Mouse (Mus musculus): ENCODE results near the gene Smap2. TPM values are rescaled to one million over a fixed set of nuclear protein-coding genes. Genes with fewer than 3 reads are reported as not detected.
"Not testable (repeated sequence)": the region's sequence is repeated elsewhere in the genome, so short reads cannot be mapped to it uniquely, and the experiment has no call there.

Gene Smap2
- polyA plus RNA-seq (2014; fragmentation: Nextera tagmentation; extraction: Ambion mirVana): 38.8 and 42.3 TPM in 2 replicates

- ATAC-seq (replicated peaks; ENCODE audit: low FRiP score) (peak; percentile 90), DNase-seq (ENCODE audit: low spot score) (peak; percentile 99)
- Histone ChIP-seq H3K27me3 (replicated peaks; ENCODE audit: control insufficient read depth, insufficient read depth, low read length) (no peaks in the 10 kb centered on the region), H3K4me1 (replicated peaks; ENCODE audit: control insufficient read depth, insufficient read depth, low read length) (peaks cover 32% of the 10 kb centered on the region), H3K4me3 (ENCODE audit: low read depth, low read length) (peak within 1 kb of the TSS; percentile 98), H3K27ac (ENCODE audit: low read depth, low read length) (peak within 1 kb of the TSS; percentile 81), H3K36me3 (ENCODE audit: control insufficient read depth, insufficient read depth, low read length) (no peaks in the 10 kb centered on the region), H3K4me2 (peak within 1 kb of the TSS; percentile 75), H3K9me3 (ENCODE audit: control insufficient read depth, low read length) (no peaks in the 10 kb centered on the region), H3K9ac (ENCODE audit: low read depth, low read length) (peak within 1 kb of the TSS; percentile 95)
- 1% methylated on average over 35 of the region's 48 CpGs for WGBS
Measured at GRCm38 (mm10) chr4:121016928-121017657, at the start of gene Smap2. Smap2 (minus strand) TSS chr4:121017247.

DNA sequence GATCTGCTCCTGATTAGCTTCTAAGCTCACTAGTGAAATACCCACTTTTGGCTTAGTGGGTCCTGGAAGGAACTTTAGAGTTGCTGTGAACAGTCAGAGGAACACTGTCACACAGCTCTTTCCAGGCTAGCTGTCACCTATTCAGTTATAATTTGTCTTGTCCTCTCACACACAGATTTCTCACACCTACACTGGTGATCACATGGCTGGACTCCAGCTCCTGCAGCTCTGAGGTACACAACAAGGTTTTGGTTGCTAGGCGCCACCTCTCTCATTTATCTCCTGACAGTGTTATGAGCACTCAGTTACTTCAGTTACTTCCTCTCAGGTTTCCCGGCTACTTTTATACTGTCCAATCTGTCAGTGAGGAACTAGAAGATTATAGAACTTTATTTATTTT is 48.3 kb upstream of the Smap2 start:
- Histone ChIP-seq H3K9ac (ENCODE audit: low read depth, low read length) (no peak overlapping the region), H3K27ac (ENCODE audit: low read depth, low read length) (no peak overlapping the region), H3K4me1 (replicated peaks; ENCODE audit: control insufficient read depth, insufficient read depth, low read length) (no peaks in the 10 kb centered on the region), H3K27me3 (replicated peaks; ENCODE audit: control insufficient read depth, insufficient read depth, low read length) (no peaks in the 10 kb centered on the region), H3K9me3 (ENCODE audit: control insufficient read depth, low read length) (no peaks in the 10 kb centered on the region), H3K4me3 (ENCODE audit: low read depth, low read length) (no peak overlapping the region), H3K4me2 (no peak overlapping the region), H3K36me3 (ENCODE audit: control insufficient read depth, insufficient read depth, low read length) (peaks cover 4% of the 10 kb centered on the region; the same call in 1 of the 2 replicates)
- WGBS: 82% methylated on average over 2 of the region's 2 CpGs
- ATAC-seq (replicated peaks; ENCODE audit: low FRiP score) (no peak), DNase-seq (ENCODE audit: low spot score) (no peak)

DNA sequence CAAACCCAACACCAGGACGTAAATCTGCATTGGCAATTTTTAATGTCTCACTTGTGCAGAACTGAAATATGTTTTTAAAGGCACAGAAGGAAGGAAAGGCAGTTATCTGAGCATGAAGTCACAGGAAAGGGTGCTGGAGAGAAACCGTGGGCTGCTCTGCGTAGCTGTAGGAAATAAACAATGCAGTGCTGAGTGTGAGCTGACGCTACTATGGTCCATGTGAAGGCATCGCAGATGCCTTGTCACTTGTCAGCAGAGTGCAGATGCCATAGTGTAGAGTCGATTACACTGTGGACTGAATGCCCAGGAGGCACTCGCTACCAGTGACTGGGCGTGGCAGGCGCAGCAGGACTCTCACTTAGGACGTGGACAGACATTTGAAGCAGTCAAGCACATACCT is 42.2 kb upstream of the Smap2 start:
- H3K36me3 ChIP-seq (ENCODE audit: control insufficient read depth, insufficient read depth, low read length); H3K4me3 ChIP-seq (ENCODE audit: low read depth, low read length); DNase-seq (ENCODE audit: low spot score); H3K27ac ChIP-seq (ENCODE audit: low read depth, low read length); H3K9ac ChIP-seq (ENCODE audit: low read depth, low read length); H3K4me2 ChIP-seq; H3K4me1 ChIP-seq (replicated peaks; ENCODE audit: control insufficient read depth, insufficient read depth, low read length); H3K27me3 ChIP-seq (replicated peaks; ENCODE audit: control insufficient read depth, insufficient read depth, low read length); H3K9me3 ChIP-seq (ENCODE audit: control insufficient read depth, low read length); ATAC-seq (replicated peaks; ENCODE audit: low FRiP score): not testable (repeated sequence)
- WGBS: 93% methylated on average over 9 of the region's 10 CpGs

DNA sequence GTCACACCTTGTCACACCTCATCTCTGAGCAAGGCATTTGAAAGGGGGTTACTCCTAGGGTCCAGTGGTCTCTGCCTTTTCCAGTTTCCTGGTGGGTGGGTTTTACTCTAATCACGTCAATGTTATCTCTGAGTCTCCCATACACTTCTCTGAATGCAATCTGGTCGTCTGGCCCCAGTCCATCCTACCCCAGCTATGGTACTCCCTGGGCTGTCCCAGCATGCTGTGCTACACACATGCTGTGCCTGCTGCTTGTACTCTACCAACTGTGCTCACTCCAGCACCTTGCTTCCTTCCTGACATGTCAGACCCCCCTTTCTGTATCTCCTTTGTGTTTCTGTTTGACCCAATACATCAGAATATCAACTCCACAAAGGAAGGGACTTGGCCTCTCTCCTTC is 40.0 kb upstream of the Smap2 start:
- Histone ChIP-seq H3K27ac (ENCODE audit: low read depth, low read length) (no peak overlapping the region), H3K9me3 (ENCODE audit: control insufficient read depth, low read length) (no peaks in the 10 kb centered on the region), H3K9ac (ENCODE audit: low read depth, low read length) (no peak overlapping the region), H3K4me1 (replicated peaks; ENCODE audit: control insufficient read depth, insufficient read depth, low read length) (no peaks in the 10 kb centered on the region; the same call in 1 of the 2 replicates), H3K4me3 (ENCODE audit: low read depth, low read length) (no peak overlapping the region), H3K36me3 (ENCODE audit: control insufficient read depth, insufficient read depth, low read length) (0 out of 2 replicates have a peak, but pooled peaks cover 2% of the 10 kb centered on the region), H3K4me2 (no peak overlapping the region), H3K27me3 (replicated peaks; ENCODE audit: control insufficient read depth, insufficient read depth, low read length) (peaks cover 23% of the 10 kb centered on the region)
- 40% methylated on average over 2 of the region's 2 CpGs for WGBS
- DNase-seq (ENCODE audit: low spot score) (no peak), ATAC-seq (replicated peaks; ENCODE audit: low FRiP score) (no peak)

DNA sequence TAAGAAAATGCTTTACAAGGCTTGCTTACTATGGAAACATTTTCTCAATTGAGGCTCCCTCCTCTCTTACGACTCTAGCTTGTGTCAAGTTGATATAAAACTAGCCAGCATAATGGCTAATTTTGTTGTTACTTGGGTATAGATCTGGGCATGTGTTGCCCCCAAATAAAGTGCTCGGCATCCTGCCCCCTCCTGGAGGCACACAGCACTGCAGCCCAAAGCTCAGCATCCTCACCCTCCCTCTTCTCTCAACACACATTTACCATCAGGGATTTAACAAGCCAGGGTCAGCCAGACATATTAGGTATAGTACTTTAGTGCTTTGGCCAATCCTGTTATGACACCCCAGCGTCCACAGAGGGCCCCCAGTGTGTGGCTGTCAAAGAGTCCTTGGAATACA is 39.3 kb upstream of the Smap2 start:
- peaks cover 23% of the 10 kb centered on the region for H3K27me3 ChIP-seq (replicated peaks; ENCODE audit: control insufficient read depth, insufficient read depth, low read length)
- ATAC-seq (replicated peaks; ENCODE audit: low FRiP score): 0 out of 2 replicates have a peak, but pooled peaks have one; percentile 5
- 46% methylated on average over 3 of the region's 3 CpGs for WGBS

DNA sequence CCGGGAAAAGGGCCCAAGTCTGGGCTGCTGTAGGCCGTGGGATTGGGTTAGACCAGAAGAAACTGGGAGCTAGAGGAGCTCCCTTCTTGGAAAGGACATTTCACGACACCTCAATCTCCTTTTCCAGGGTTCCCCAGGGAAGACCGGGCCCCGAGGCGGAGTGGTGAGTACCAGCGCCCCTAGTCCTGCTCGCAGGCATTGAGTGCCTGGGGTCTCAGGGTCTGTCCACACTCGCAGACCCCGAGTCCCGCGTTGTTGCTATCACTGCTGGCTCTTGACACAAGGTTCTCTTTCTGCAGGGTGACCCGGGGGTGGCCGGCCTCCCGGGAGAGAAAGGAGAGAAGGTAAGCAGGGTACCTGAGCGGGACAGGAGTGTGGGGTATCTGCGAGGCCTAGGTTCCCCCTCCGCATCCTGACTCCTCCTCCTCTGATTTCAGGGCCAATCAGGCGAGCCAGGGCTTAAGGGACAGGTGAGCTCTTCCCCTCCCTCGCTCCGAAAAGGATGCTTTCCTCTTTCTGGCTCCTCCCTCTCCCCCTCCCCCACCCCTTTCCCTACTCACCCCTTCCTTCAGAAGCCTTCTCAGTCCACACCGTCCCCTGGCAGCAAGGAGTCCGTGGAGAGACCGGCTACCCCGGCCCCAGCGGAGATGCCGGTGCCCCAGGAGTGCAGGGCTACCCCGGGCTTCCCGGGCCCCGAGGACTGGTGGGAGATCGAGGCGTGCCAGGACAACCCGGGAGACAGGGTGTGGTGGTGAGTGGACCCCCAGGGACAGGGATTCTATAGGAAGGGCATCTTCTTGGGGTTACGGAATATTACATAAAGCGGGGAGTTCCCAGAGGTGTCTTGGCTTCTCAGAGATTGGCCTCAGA is 35.6 kb upstream of the Smap2 start:
- DNase-seq (ENCODE audit: low spot score): no peak
- no peak overlapping the region for H3K27ac ChIP-seq (ENCODE audit: low read depth, low read length)
- no peak for ATAC-seq (replicated peaks; ENCODE audit: low FRiP score)
- WGBS: 10% methylated on average over 35 of the region's 35 CpGs
- H3K36me3 ChIP-seq (ENCODE audit: control insufficient read depth, insufficient read depth, low read length): no peaks in the 10 kb centered on the region
- H3K4me3 ChIP-seq (ENCODE audit: low read depth, low read length): no peak overlapping the region
- peaks cover 23% of the 10 kb centered on the region for H3K27me3 ChIP-seq (replicated peaks; ENCODE audit: control insufficient read depth, insufficient read depth, low read length)
- H3K4me2 ChIP-seq: no peak overlapping the region; the same call in 1 of the 2 replicates
- H3K9ac ChIP-seq (ENCODE audit: low read depth, low read length): no peak overlapping the region
- H3K9me3 ChIP-seq (ENCODE audit: control insufficient read depth, low read length): no peaks in the 10 kb centered on the region
- H3K4me1 ChIP-seq (replicated peaks; ENCODE audit: control insufficient read depth, insufficient read depth, low read length): no peaks in the 10 kb centered on the region; the same call in 1 of the 2 replicates

More for the DNA sequence above, 39.3 kb upstream of the Smap2 start:
- no peaks in the 10 kb centered on the region for H3K9me3 ChIP-seq (ENCODE audit: control insufficient read depth, low read length)
- H3K27ac ChIP-seq (ENCODE audit: low read depth, low read length): no peak overlapping the region
- no peak overlapping the region for H3K9ac ChIP-seq (ENCODE audit: low read depth, low read length)
- no peak overlapping the region for H3K4me3 ChIP-seq (ENCODE audit: low read depth, low read length)
- no peaks in the 10 kb centered on the region; the same call in 1 of the 2 replicates for H3K4me1 ChIP-seq (replicated peaks; ENCODE audit: control insufficient read depth, insufficient read depth, low read length)
- no peak overlapping the region for H3K4me2 ChIP-seq
- DNase-seq (ENCODE audit: low spot score): no peak
- H3K36me3 ChIP-seq (ENCODE audit: control insufficient read depth, insufficient read depth, low read length): 0 out of 2 replicates have a peak, but pooled peaks cover 2% of the 10 kb centered on the region

GRCm38 (mm10) chr4:121051863-121052262 is 34.8 kb upstream of the Smap2 start:
- H3K4me2 ChIP-seq: no peak overlapping the region

DNA sequence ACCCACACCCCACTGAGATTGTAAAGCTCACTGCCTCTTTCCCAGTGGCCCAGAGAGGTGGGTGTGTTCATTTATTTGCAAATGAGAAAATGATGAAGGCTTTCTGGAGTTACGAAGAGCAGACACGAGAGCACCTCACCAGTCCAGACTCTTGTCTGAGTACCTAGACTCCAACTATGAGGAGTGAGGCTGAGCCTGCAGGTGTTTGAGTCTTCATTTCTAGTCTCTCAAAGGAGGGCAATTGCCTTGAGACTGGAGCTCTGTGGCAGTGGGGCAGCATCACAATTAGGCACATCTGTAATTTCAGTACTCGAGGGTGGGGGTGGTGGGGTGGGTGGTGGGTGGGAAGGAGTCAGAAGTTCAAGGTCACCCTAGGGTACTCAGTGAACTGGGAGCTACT is 25.9 kb upstream of the Smap2 start:
- Histone ChIP-seq H3K9ac (ENCODE audit: low read depth, low read length) (no peak overlapping the region), H3K36me3 (ENCODE audit: control insufficient read depth, insufficient read depth, low read length) (no peaks in the 10 kb centered on the region), H3K27me3 (replicated peaks; ENCODE audit: control insufficient read depth, insufficient read depth, low read length) (peaks cover 30% of the 10 kb centered on the region), H3K4me3 (ENCODE audit: low read depth, low read length) (no peak overlapping the region), H3K4me1 (replicated peaks; ENCODE audit: control insufficient read depth, insufficient read depth, low read length) (0 out of 2 replicates have a peak, but pooled peaks cover 3% of the 10 kb centered on the region), H3K27ac (ENCODE audit: low read depth, low read length) (no peak overlapping the region), H3K4me2 (no peak overlapping the region), H3K9me3 (ENCODE audit: control insufficient read depth, low read length) (no peaks in the 10 kb centered on the region)
- 70% methylated on average over 3 of the region's 3 CpGs for WGBS
- ATAC-seq (replicated peaks; ENCODE audit: low FRiP score) (no peak), DNase-seq (ENCODE audit: low spot score) (no peak)

More at GRCm38 (mm10) chr4:121051863-121052262, 34.8 kb upstream of the Smap2 start:
- H3K27ac ChIP-seq (ENCODE audit: low read depth, low read length): no peak overlapping the region
- no peaks in the 10 kb centered on the region; the same call in 1 of the 2 replicates for H3K4me1 ChIP-seq (replicated peaks; ENCODE audit: control insufficient read depth, insufficient read depth, low read length)
- 34% methylated on average over 4 of the region's 4 CpGs for WGBS
- ATAC-seq (replicated peaks; ENCODE audit: low FRiP score) (no peak), DNase-seq (ENCODE audit: low spot score) (no peak)
- H3K4me3 ChIP-seq (ENCODE audit: low read depth, low read length): no peak overlapping the region
- no peaks in the 10 kb centered on the region for H3K9me3 ChIP-seq (ENCODE audit: control insufficient read depth, low read length)
- no peaks in the 10 kb centered on the region for H3K36me3 ChIP-seq (ENCODE audit: control insufficient read depth, insufficient read depth, low read length)
- H3K9ac ChIP-seq (ENCODE audit: low read depth, low read length): no peak overlapping the region
- peaks cover 23% of the 10 kb centered on the region for H3K27me3 ChIP-seq (replicated peaks; ENCODE audit: control insufficient read depth, insufficient read depth, low read length)

Measured in liver, embryonic 11.5 days (tissue).